Mouse (Mus musculus) forebrain, embryonic 11.5 days (tissue): Measurements from ENCODE around the gene Olfr419. TPM values are rescaled to one million over a fixed set of nuclear protein-coding genes. Genes with fewer than 3 reads are reported as not detected.
A peak's percentile ranks its signal among the peaks of the same experiment; 100 is the strongest.

Experiments used
- ATAC-seq: fragments of 200-750 bp; cut with Nextera tagmentation; replicated peaks from 2 replicates; pipeline ENCODE4 v1.8.0; 2017; ENCODE audit warnings: moderate TSS enrichment; ENCODE audit not compliant: low FRiP score
- DNase-seq: peaks from one replicate; pipeline ENCODE4 v3.0.0-alpha.2; 2017; ENCODE audit warnings: low spot score
- H3K27ac ChIP-seq: fragments of 300-500 bp; sonication (generic); 2 replicates; pipeline ENCODE4 v1.5.1; 2014; ENCODE audit warnings: low read depth, low read length
- H3K27me3 ChIP-seq: fragments of 300-500 bp; sonication (generic); 2 replicates; pipeline ENCODE4 v1.6.1; 2014; ENCODE audit warnings: mild to moderate bottlenecking, low read length, mixed read lengths; ENCODE audit not compliant: control insufficient read depth, insufficient read depth
- H3K36me3 ChIP-seq: fragments of 300-500 bp; sonication (generic); 2 replicates; pipeline ENCODE4 v1.6.1; 2014; ENCODE audit warnings: mild to moderate bottlenecking, low read length, moderate library complexity, mixed read lengths; ENCODE audit not compliant: control insufficient read depth, insufficient read depth
- H3K4me1 ChIP-seq: fragments of 300-500 bp; sonication (generic); replicated peaks from 2 replicates; pipeline ENCODE4 v1.6.1; 2014; ENCODE audit warnings: low read length, mixed read lengths; ENCODE audit not compliant: control insufficient read depth, insufficient read depth
- H3K4me2 ChIP-seq: fragments of 300-500 bp; sonication (generic); 2 replicates; pipeline ENCODE4 v1.6.1; 2014; ENCODE audit warnings: low read depth, mild to moderate bottlenecking, low read length, moderate library complexity, mixed read lengths; ENCODE audit not compliant: severe bottlenecking
- H3K4me3 ChIP-seq: fragments of 300-500 bp; sonication (generic); 2 replicates; pipeline ENCODE4 v1.5.1; 2014; ENCODE audit warnings: low read depth, low read length
- H3K9ac ChIP-seq: fragments of 300-500 bp; sonication (generic); 2 replicates; pipeline ENCODE4 v1.6.1; 2014; ENCODE audit warnings: low read length
- H3K9me3 ChIP-seq: fragments of 300-500 bp; sonication (generic); 2 replicates; pipeline ENCODE4 v1.6.1; 2016; ENCODE audit warnings: low read length, mixed read lengths; ENCODE audit not compliant: control insufficient read depth
- WGBS: fragments of 180-500 bp; shearing (Covaris S2); extraction: QIAGEN DNeasy Blood & Tissue Kit; methylation state at CpG from one replicate; pipeline ENCODE4 v1.1.7; 2014; 5-methylcytosine and 5-hydroxymethylcytosine counted together
- polyA plus RNA-seq: library from polyadenylated mRNA; unstranded; fragments of >200 nt; fragmentation: Nextera tagmentation; extraction: Ambion mirVana; gene quantifications from 2 replicates; pipeline ENCODE4 v1.2.1, GENCODE M21; 2014

Olfr419 gene
- not detected in 2 replicates for polyA plus RNA-seq

- Histone ChIP-seq H3K27me3 (no peaks in the 10 kb centered on the region), H3K4me2 (no peak within 1 kb of the TSS), H3K9ac (no peak within 1 kb of the TSS), H3K27ac (no peak within 1 kb of the TSS), H3K36me3 (no peaks in the 10 kb centered on the region), H3K4me3 (no peak within 1 kb of the TSS), H3K9me3 (no peaks in the 10 kb centered on the region), H3K4me1 (no peaks in the 10 kb centered on the region)
- WGBS = 88% methylated on average over 3 of the region's 3 CpGs
- ATAC-seq (no peak), DNase-seq (no peak)
Observed at GRCm38 (mm10) chr1:174251961-174252360, at the start of gene Olfr419. Gene Olfr419, minus strand, starts transcription at chr1:174252061.

- H3K27me3 ChIP-seq = no peaks in the 10 kb centered on the region
- no peak overlapping the region for H3K4me3 ChIP-seq
- no peaks in the 10 kb centered on the region for H3K4me1 ChIP-seq
- ATAC-seq (no peak), DNase-seq (no peak)
- no peak overlapping the region for H3K9ac ChIP-seq
- H3K27ac ChIP-seq = no peak overlapping the region
- no peaks in the 10 kb centered on the region for H3K9me3 ChIP-seq
- no peaks in the 10 kb centered on the region for H3K36me3 ChIP-seq
- WGBS = 93% methylated on average over 3 of the region's 3 CpGs
- no peak overlapping the region for H3K4me2 ChIP-seq
Observed at GRCm38 (mm10) chr1:174270643-174271042, 18.8 kb upstream of the Olfr419 start.

- Histone ChIP-seq H3K4me1 (no peaks in the 10 kb centered on the region), H3K27ac (no peak overlapping the region), H3K27me3 (no peaks in the 10 kb centered on the region), H3K9ac (no peak overlapping the region), H3K4me3 (no peak overlapping the region), H3K4me2 (no peak overlapping the region), H3K9me3 (no peaks in the 10 kb centered on the region), H3K36me3 (no peaks in the 10 kb centered on the region)
- DNase-seq (no peak), ATAC-seq (no peak)
- WGBS = 87% methylated on average over 4 of the region's 4 CpGs
Observed at GRCm38 (mm10) chr1:174269162-174269561, 17.3 kb upstream of the Olfr419 start.

- no peak for DNase-seq
- WGBS = 90% methylated on average over 4 of the region's 4 CpGs
- H3K9me3 ChIP-seq = no peaks in the 10 kb centered on the region
- H3K27ac ChIP-seq = no peak overlapping the region
- no peaks in the 10 kb centered on the region for H3K4me1 ChIP-seq
- H3K4me2 ChIP-seq = no peak overlapping the region
- H3K36me3 ChIP-seq = no peaks in the 10 kb centered on the region
- no peaks in the 10 kb centered on the region for H3K27me3 ChIP-seq
- H3K9ac ChIP-seq = no peak overlapping the region
- ATAC-seq = no peak
- H3K4me3 ChIP-seq = no peak overlapping the region
Observed at GRCm38 (mm10) chr1:174267816-174268215, 16.0 kb upstream of the Olfr419 start.

GRCm38 (mm10) chr1:174250376-174250775 is 1.5 kb downstream of the Olfr419 start:
- Histone ChIP-seq H3K27ac (no peak overlapping the region), H3K4me1 (no peaks in the 10 kb centered on the region), H3K36me3 (no peaks in the 10 kb centered on the region), H3K9me3 (no peaks in the 10 kb centered on the region), H3K4me2 (no peak overlapping the region), H3K9ac (no peak overlapping the region), H3K4me3 (no peak overlapping the region), H3K27me3 (no peaks in the 10 kb centered on the region)
- WGBS = 89% methylated on average over 2 of the region's 2 CpGs
- no peak for DNase-seq
- ATAC-seq = no peak

GRCm38 (mm10) chr1:174247170-174247569 is 4.7 kb downstream of the Olfr419 start:
- peak; percentile 29; the same call in 1 of the 2 replicates for ATAC-seq
- Histone ChIP-seq H3K27ac (no peak overlapping the region), H3K9ac (no peak overlapping the region), H3K27me3 (no peaks in the 10 kb centered on the region), H3K36me3 (no peaks in the 10 kb centered on the region), H3K4me3 (no peak overlapping the region), H3K4me2 (no peak overlapping the region), H3K4me1 (no peaks in the 10 kb centered on the region), H3K9me3 (no peaks in the 10 kb centered on the region)
- 89% methylated on average over 6 of the region's 6 CpGs for WGBS
- no peak for DNase-seq

- no peak for ATAC-seq
- no peaks in the 10 kb centered on the region for H3K4me1 ChIP-seq
- DNase-seq = no peak
- H3K27ac ChIP-seq = no peak overlapping the region
- no peaks in the 10 kb centered on the region for H3K27me3 ChIP-seq
- no peak overlapping the region for H3K4me2 ChIP-seq
- H3K9ac ChIP-seq = no peak overlapping the region
- H3K4me3 ChIP-seq = no peak overlapping the region
- WGBS = 85% methylated on average over 1 of the region's 1 CpGs
- no peaks in the 10 kb centered on the region for H3K9me3 ChIP-seq
- H3K36me3 ChIP-seq = no peaks in the 10 kb centered on the region
Observed at GRCm38 (mm10) chr1:174246080-174246479, 5.8 kb downstream of the Olfr419 start.

GRCm38 (mm10) chr1:174244621-174245020 is 7.2 kb downstream of the Olfr419 start:
- Histone ChIP-seq H3K9ac (no peak overlapping the region), H3K27me3 (no peaks in the 10 kb centered on the region), H3K4me3 (no peak overlapping the region), H3K36me3 (no peaks in the 10 kb centered on the region), H3K27ac (no peak overlapping the region), H3K4me2 (no peak overlapping the region), H3K9me3 (no peaks in the 10 kb centered on the region), H3K4me1 (no peaks in the 10 kb centered on the region)
- ATAC-seq (no peak), DNase-seq (no peak)
- 91% methylated on average over 2 of the region's 2 CpGs for WGBS

- Histone ChIP-seq H3K4me2 (no peak overlapping the region), H3K4me1 (no peaks in the 10 kb centered on the region), H3K36me3 (no peaks in the 10 kb centered on the region), H3K9ac (no peak overlapping the region), H3K27me3 (no peaks in the 10 kb centered on the region), H3K27ac (no peak overlapping the region), H3K9me3 (no peaks in the 10 kb centered on the region), H3K4me3 (no peak overlapping the region)
- no peak for DNase-seq
- 89% methylated on average over 4 of the region's 4 CpGs for WGBS
- ATAC-seq = no peak
Observed at GRCm38 (mm10) chr1:174239916-174240315, 11.9 kb downstream of the Olfr419 start.
